Comparison of ENCODE assay signal across 8 mouse cellular contexts in the genomic region with DNA sequence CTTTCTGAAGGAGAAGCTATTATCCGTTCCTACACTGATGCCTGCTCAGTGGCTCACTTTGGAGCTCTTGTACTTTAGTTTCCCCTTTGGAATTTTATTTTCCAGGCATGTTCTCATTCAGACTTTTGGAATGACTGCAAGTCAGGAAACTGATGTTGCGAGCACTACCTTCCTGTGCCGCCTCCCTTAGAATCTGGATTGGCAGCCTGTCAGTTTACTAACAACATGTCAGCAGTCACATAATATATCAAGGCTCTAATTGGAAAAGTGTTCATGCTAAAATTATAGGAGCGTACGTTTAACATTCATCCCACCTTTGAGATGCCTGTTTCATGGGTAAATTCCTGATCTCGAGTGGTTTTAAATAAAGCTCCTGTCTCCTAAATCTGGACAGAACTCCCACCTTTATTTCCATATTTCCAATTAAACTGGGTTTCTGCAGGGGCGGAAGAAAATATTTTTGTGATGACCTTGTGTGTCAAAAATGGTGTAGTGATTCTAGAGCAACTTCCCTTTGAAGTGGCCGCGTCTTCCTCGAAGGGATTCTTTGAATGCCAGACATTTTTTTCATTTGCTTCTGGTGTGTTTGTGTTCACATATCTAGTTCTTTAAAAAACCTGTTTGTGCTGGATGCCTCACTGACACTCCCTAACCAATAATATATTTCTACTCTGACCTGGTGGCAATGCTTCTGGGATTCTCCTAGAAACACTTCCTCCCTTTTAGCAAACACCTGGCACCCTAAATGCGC. TPM values are rescaled to one million over a fixed set of nuclear protein-coding genes. Genes with fewer than 3 reads are reported as not detected.
DNase-seq lines count a peak whose midpoint lies in the region; ATAC-seq and TF ChIP-seq lines count a peak whose summit lies in the region.

No protein-coding gene starts in this region.

- no peaks in the 10 kb centered on the region for H3K9me3 ChIP-seq in kidney, embryonic 15.5 days (replicated peaks)
- H3K9me3 ChIP-seq in embryonic facial prominence, embryonic 15.5 days (replicated peaks), result no peaks in the 10 kb centered on the region
- H3K9me3 ChIP-seq in hindbrain, postnatal 0 days (ENCODE audit: low read length), result no peaks in the 10 kb centered on the region
- no peaks in the 10 kb centered on the region for H3K9me3 ChIP-seq in lung, postnatal 0 days (ENCODE audit: low read length)

- no peak overlapping the region for H3K27ac ChIP-seq in kidney, embryonic 15.5 days
- peak overlapping the region; percentile 45; the same call in 1 of the 2 replicates for H3K27ac ChIP-seq in embryonic facial prominence, embryonic 15.5 days (replicated peaks)
- no peak overlapping the region for H3K27ac ChIP-seq in hindbrain, postnatal 0 days
- no peak overlapping the region for H3K27ac ChIP-seq in lung, postnatal 0 days (ENCODE audit: low read length)

- H3K36me3 ChIP-seq in kidney, embryonic 15.5 days, result no peaks in the 10 kb centered on the region
- H3K36me3 ChIP-seq in embryonic facial prominence, embryonic 15.5 days, result no peaks in the 10 kb centered on the region
- H3K36me3 ChIP-seq in hindbrain, postnatal 0 days (ENCODE audit: insufficient read depth, low read length), result no peaks in the 10 kb centered on the region
- H3K36me3 ChIP-seq in lung, postnatal 0 days (ENCODE audit: insufficient read depth, low read length), result no peaks in the 10 kb centered on the region

- peaks cover 20% of the 10 kb centered on the region for H3K4me1 ChIP-seq in kidney, embryonic 15.5 days
- peaks cover 18% of the 10 kb centered on the region for H3K4me1 ChIP-seq in embryonic facial prominence, embryonic 15.5 days
- peaks cover 14% of the 10 kb centered on the region; the same call in 1 of the 2 replicates for H3K4me1 ChIP-seq in hindbrain, postnatal 0 days (ENCODE audit: insufficient read depth, low read length)
- peaks cover 8% of the 10 kb centered on the region for H3K4me1 ChIP-seq in lung, postnatal 0 days (ENCODE audit: insufficient read depth, low read depth, low read length)

- 50% methylated on average over 11 of the region's 11 CpGs for WGBS in kidney, embryonic 15.5 days
- WGBS in embryonic facial prominence, embryonic 15.5 days, result 33% methylated on average over 11 of the region's 11 CpGs
- 67% methylated on average over 11 of the region's 11 CpGs for WGBS in hindbrain, postnatal 0 days
- 17% methylated on average over 11 of the region's 11 CpGs for WGBS in lung, postnatal 0 days

- H3K4me2 ChIP-seq in kidney, embryonic 15.5 days, result peak overlapping the region; percentile 40
- H3K4me2 ChIP-seq in embryonic facial prominence, embryonic 15.5 days (replicated peaks), result peak overlapping the region; percentile 39
- H3K4me2 ChIP-seq in hindbrain, postnatal 0 days (ENCODE audit: low read depth, low read length), result peak overlapping the region; percentile 26
- peak overlapping the region; percentile 32 for H3K4me2 ChIP-seq in lung, postnatal 0 days (replicated peaks; ENCODE audit: low read depth, low read length)

- H3K9ac ChIP-seq in kidney, embryonic 15.5 days, result no peak overlapping the region
- no peak overlapping the region for H3K9ac ChIP-seq in embryonic facial prominence, embryonic 15.5 days
- no peak overlapping the region for H3K9ac ChIP-seq in hindbrain, postnatal 0 days (replicated peaks; ENCODE audit: low read length)
- H3K9ac ChIP-seq in lung, postnatal 0 days (replicated peaks; ENCODE audit: low read depth), result no peak overlapping the region

- TF ChIP-seq EP300 in lung, postnatal 0 days (IDR thresholded peaks at IDR 0.05), result peak; percentile 9; the same call in 1 of the 2 replicates

- H3K27me3 ChIP-seq in kidney, embryonic 15.5 days, result no peaks in the 10 kb centered on the region
- H3K27me3 ChIP-seq in embryonic facial prominence, embryonic 15.5 days, result no peaks in the 10 kb centered on the region
- no peaks in the 10 kb centered on the region for H3K27me3 ChIP-seq in hindbrain, postnatal 0 days (ENCODE audit: insufficient read depth, low read length)
- no peaks in the 10 kb centered on the region for H3K27me3 ChIP-seq in lung, postnatal 0 days (replicated peaks; ENCODE audit: insufficient read depth, low read length)

- no peak for ATAC-seq in kidney, embryonic 15.5 days (replicated peaks; ENCODE audit: low FRiP score)
- no peak for ATAC-seq in embryonic facial prominence, embryonic 15.5 days (ENCODE audit: insufficient number of reproducible peaks, low FRiP score, low TSS enrichment, low read depth)
- ATAC-seq in hindbrain, postnatal 0 days, result no peak
- ATAC-seq in lung, postnatal 0 days, result no peak

- no peak for DNase-seq in kidney, adult 9 months
- no peak for DNase-seq in hindbrain, postnatal 0 days (ENCODE audit: low spot score)
- DNase-seq in lung, postnatal 0 days (ENCODE audit: low spot score), result peak; percentile 53
- DNase-seq in urinary bladder, postnatal 4 days (ENCODE audit: low spot score in 2 of 2), result no peak
- no peak for DNase-seq in frontal cortex, postnatal 10 days (ENCODE audit: low spot score in 2 of 2)
- DNase-seq in adrenal gland, adult 18-20 months (ENCODE audit: low spot score in 2 of 2), result no peak

- TF ChIP-seq CTCF in hindbrain, postnatal 0 days (IDR thresholded peaks at IDR 0.05; ENCODE audit: low read depth), result no peak
- no peak for TF ChIP-seq CTCF in lung, postnatal 0 days (IDR thresholded peaks at IDR 0.05)

- H3K4me3 ChIP-seq in kidney, embryonic 15.5 days (replicated peaks), result no peak overlapping the region
- H3K4me3 ChIP-seq in embryonic facial prominence, embryonic 15.5 days (replicated peaks), result peak overlapping the region; percentile 7; the same call in 1 of the 2 replicates
- H3K4me3 ChIP-seq in hindbrain, postnatal 0 days (ENCODE audit: low read length), result no peak overlapping the region
- peak overlapping the region; percentile 12; the same call in 1 of the 2 replicates for H3K4me3 ChIP-seq in lung, postnatal 0 days (ENCODE audit: low read depth, low read length)

RNA-seq across cellular contexts. Expression of a gene that starts 26.1 kb away (rescaled TPM):
- polyA plus RNA-seq in kidney, embryonic 15.5 days (2015; fragmentation: Nextera tagmentation; extraction: Ambion mirVana), result 15.3 and 17.0 TPM in 2 replicates
- 12.3 and 12.9 TPM in 2 replicates for polyA plus RNA-seq in embryonic facial prominence, embryonic 15.5 days (2015; fragmentation: Nextera tagmentation; extraction: Ambion mirVana)
- 25.9 and 30.7 TPM in 2 replicates for total RNA-seq in hindbrain, postnatal 0 days (2014; rRNA removed)
- 16.4 and 16.7 TPM in 2 replicates for polyA plus RNA-seq in hindbrain, postnatal 0 days (2015; fragmentation: Nextera tagmentation; extraction: Ambion mirVana)
- 18.5 and 23.4 TPM in 2 replicates for polyA plus RNA-seq in lung, postnatal 0 days (2015; fragmentation: Nextera tagmentation; extraction: Ambion mirVana)
- total RNA-seq in adrenal gland, adult 18-20 months (2021), result 10 to 100 TPM; 14.0 to 16.3 TPM

RNA-seq across cellular contexts. Expression of a gene that starts 26.1 kb away (rescaled TPM):
- polyA plus RNA-seq in kidney, embryonic 15.5 days (2015; fragmentation: Nextera tagmentation; extraction: Ambion mirVana), result 38.6 and 40.7 TPM in 2 replicates
- 31.4 and 33.7 TPM in 2 replicates for polyA plus RNA-seq in embryonic facial prominence, embryonic 15.5 days (2015; fragmentation: Nextera tagmentation; extraction: Ambion mirVana)
- total RNA-seq in hindbrain, postnatal 0 days (2014; rRNA removed), result 21.6 and 24.6 TPM in 2 replicates
- polyA plus RNA-seq in hindbrain, postnatal 0 days (2015; fragmentation: Nextera tagmentation; extraction: Ambion mirVana), result 31.1 and 32.9 TPM in 2 replicates
- 25.8 and 30.1 TPM in 2 replicates for polyA plus RNA-seq in lung, postnatal 0 days (2015; fragmentation: Nextera tagmentation; extraction: Ambion mirVana)
- total RNA-seq in adrenal gland, adult 18-20 months (2021), result 10 to 100 TPM; 11.6 to 15.2 TPM

Comparison
In these comparisons a context has a peak if more than half of its experiments do, and no peak if none do; other contexts are left out.
1. H3K4me3 ChIP-seq: peak in embryonic facial prominence, embryonic 15.5 days (single experiment) and lung, postnatal 0 days (single experiment); none in kidney, embryonic 15.5 days (single experiment) and hindbrain, postnatal 0 days (single experiment).
2. Peak in every context shown above with its lines, with median percentiles within 50 percentile points of each other: H3K4me2 ChIP-seq.